Mouse (Mus musculus): ENCODE measurements around the gene Scmh1.

Scmh1 gene

DNA sequence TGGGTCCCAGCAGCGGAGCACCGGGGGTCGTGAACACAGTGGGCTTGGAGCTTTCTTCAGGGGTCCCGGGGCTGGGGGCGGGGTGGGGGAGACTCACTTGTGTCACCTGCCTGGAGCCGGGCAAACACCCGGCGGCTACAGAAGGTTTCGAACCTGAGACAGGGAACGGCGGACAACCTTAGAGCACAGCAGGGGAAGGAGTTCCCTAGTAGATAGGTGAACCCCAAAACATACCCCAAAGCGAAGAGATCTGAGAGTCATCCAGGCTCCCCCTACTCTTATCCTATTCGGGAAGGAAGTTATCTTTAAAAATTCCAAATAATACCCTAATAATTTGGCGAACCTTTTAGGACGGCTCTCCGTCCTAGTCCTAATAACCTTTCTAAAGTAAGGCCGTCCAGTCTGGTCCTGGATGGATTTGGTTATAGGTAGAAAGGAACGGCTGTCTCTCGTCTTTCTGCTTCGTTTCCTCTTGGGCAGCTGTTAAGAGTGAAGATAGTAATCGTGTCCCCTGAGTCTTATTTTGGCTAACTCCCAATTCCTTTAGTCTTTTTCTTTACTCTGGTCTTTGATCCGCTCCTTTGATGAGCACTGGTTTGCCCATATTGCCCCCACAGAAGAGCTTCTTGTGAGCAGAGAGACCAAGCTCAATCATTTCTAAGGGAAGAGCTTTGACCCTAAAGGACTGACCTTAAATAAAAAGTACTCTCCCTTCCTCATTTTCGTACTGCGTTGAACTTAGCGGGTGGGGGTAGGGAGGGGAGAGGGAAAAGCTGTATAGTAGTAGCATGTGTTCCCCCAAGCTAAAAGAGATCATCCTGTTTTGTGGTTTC lies 941 bp downstream of the Scmh1 start:
- no peak for DNase-seq (ENCODE audit: low spot score in 2 of 2)

DNA sequence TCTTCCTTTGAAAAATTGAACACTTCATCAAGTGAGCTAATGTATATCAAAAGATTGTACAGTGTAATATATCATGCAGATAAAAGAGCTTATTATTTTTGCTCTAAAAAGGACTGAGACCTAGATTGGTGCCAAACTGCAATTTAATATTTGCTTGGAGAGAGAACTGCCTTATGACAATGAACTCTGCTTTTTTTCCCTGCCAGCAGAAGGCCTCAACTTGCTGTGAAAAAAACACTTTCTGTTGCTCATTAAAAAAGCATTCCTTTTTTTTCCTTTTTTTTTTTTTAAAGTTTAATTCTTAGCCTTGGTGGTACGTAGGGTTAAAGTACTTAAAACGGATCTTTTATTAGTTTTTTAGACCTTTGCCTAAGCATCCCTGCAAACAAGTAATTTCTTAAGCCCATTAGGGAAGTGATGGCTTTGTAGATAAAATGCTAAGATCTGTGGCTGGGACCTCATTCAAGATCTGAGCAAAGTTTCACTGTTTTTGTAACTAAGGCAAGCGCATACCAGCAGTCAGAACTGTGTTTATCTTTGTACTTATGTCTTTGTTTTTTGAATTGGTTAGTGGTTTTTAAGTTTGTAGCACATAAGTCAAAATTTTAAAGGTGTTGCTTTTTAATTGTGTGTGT lies 1.7 kb downstream of the Scmh1 start:
- DNase-seq (ENCODE audit: low spot score in 2 of 2) = no peak

DNA sequence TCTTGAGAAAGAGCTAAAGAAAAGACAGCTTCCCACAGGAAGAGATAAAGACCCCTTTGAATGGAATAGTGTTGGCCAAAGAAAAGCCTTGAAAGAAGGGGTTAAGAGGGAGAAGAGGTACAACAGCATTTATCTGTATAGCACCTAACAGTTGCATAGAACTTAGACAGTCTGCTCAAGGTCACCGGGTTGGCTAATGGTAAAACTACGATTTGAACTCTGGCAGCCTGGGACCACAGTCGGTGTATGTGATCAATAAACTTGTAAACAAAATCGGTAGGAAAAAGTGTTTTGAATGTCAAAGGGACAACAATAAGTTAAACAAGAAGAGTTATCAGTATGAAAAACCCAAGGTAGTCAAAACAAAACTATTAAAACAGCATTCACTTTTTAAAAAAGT lies 13.0 kb downstream of the Scmh1 start:
- no peak for DNase-seq (ENCODE audit: low spot score in 2 of 2)

DNA sequence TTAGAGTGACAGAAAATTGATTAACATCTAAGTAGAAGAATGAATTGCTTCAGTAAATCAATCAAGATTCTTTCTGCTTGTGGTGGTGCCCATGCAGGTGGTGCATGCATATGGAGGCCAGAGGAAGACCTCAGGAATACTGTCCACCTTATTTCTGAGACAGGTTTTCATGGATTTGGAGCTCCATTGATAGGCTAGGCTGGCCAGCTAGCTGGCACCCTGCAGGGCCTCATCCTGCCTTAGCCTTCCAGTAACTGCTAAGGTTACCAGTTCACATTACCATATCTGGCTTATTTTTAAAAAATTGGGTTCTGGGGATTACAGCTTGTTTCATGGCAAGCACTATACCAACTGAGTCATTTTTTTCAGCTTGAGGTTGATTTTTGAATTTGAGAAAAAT lies 15.1 kb downstream of the Scmh1 start:
- DNase-seq (ENCODE audit: low spot score in 2 of 2) = no peak

DNA sequence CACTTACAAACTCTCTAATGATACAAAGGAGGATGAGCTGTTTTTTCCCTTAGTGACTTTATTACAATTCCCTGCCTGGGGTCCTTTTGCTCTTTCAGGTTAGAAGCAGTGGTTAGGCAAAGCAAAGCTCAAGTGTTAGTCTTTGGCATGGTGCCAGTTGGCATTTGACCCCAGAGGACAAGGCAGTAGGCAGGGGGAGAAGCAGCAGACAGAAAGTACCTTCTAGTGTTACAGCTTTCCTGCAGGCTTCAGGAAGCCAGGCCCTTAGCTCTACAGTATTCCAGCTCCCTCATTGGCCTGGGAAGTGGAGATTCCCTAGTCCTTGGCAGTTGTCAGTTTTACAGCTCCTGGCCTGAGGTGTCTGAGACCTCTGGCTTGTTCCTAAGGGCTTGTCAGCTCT lies 15.6 kb downstream of the Scmh1 start:
- DNase-seq (ENCODE audit: low spot score in 2 of 2) = no peak

DNA sequence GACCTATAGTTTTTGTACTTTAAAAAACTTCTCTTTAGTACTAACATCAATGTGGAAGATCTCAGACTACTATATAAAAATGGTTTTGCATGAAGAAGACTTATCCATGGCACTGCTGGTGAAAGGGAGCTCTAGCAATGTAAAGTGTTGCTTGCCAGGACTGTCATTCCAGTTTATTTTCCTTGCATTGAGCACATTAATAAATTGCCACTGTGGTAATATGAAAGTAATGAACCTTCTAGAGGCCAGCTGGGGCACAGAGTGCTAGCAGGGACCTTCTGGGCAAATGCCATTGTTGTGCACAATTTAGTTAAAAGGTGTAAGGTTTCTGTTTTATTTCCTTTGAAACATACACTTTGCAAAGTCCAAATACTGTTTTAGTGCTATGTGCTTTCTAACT lies 25.5 kb downstream of the Scmh1 start:
- no peak for DNase-seq (ENCODE audit: low spot score in 2 of 2)

DNA sequence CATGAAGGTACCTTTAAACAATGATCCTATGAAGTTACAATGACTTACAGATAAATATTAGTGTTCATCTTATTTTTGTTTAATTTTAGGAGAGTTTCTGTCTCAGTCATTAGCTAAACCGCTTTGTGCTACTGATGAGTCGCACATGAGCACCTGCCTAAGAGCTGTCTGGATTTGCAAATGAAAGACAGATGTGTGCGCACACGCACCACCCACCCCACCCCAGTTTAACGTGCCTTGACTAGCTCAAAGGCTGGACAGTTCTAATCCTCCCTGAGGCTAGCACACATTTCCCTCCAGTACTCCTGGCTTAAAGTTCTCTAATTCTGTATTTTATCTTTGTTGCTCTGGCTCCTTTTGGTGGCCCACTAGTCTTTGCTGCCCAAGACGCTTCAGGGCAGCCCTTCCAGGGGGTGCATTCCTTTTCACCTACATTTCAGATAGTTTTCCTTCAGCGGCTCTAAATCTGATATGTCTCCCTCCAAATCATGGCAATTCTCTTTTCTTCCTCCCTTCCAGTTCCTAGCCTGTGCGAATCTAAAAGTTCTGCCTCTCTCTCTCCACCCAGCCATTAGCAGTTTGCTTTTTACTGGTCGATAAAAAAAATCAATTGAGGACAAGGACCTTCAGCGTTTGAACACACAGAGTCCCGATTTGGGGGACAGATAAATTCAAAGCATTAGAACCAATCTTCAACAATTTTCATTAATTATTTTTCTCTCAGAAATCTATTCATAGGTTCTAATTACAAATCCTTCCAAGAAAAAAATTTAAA lies 27.7 kb downstream of the Scmh1 start:
- no peak for DNase-seq (ENCODE audit: low spot score in 2 of 2)

DNA sequence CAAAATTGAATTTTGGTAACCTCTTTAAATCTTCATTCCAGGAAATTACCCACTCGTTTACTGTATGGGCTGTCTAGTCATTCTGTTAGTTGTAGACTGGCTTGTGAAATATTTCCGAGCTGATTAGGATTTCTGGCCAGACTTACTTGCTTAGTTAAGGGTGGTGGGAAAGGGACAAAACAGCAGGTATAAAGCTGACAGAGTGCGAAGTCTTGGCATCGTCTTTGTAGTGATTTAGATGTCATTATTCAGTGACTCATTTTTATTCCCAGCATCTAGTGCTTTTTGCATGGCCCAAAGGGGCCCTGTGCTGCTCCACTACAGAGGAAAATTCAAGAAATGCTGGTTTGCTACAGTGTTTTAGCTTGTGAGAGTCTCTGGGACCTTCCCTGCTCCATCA lies 56.7 kb downstream of the Scmh1 start:
- no peak for DNase-seq (ENCODE audit: low spot score in 2 of 2)

DNA sequence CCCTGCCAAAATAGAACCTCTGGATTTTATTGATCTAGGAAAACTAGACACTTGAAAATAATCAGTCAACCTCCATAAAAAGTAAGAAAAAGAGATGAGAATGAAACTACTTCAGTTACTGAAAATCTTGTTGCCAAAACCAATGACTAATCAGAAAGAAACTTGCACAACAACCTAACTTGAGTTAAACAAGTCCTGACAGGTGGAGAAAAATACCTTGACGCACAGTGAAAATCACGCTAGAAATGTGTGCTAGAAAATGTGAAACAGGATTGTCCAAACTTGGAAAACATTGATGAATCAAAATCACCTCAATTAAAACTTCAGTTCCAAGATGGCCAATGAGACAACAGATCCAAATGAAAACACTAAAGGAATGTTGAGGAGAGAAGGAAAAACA lies 67.9 kb downstream of the Scmh1 start:
- no peak for DNase-seq (ENCODE audit: low spot score in 2 of 2)

DNA sequence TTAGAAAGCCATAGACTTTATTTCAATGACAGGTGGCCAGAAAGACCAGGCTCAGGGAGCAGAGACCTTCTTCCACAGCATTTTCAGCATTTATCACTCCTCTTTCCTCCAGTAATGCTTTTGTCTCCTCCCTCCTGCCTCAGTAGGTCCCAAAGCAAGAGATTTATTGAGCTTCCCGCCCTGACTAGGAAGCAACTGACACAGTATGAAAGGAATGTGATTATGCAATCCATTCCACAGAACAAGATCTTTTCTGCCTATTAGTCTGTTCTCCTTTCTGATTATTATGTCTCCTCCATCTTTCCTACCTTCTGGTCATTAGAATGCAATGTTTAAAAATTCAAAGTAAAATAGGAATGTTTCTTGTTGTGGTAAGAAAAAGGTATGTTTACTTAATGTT lies 82.6 kb downstream of the Scmh1 start:
- no peak for DNase-seq (ENCODE audit: low spot score in 2 of 2)

DNA sequence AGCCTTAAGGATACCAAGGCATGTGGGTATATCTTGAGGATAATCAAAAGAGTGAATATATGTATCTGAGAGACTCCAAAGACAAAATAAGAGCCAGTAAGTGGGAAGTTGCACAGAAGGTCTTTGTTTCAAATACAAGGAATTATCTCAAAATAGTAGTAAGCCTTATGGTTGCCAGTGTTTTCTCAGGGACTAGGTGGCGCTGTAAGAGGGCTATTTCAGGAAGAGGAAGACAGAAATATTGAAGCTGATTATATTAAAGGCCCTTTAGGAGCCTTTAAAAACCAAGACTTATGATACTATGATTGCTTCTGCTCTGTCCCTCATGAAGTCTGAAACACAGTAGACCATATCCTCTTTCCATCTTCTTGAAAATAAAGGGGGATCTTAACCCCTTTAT lies 101.9 kb downstream of the Scmh1 start:
- no peak for DNase-seq (ENCODE audit: low spot score in 2 of 2)

DNA sequence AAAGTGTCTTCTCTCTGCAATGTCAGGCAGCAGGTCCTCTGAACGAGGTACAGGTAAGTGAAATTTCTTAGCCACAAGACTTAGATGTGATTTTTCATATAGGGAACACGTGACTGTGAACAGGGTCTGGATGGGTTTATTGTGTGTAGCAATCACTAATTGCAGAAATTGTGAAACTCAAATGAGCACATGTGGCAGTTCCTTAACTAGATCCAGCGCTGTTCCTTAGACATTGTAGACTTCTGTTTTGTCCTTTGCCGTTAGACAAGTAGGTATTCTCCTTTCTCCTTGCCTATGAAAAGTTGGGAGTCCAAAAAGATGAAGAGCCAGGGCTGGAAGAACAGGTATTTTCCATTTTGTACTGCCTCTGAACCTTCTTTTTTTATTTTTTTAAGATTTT lies 106.1 kb downstream of the Scmh1 start:
- no peak for DNase-seq (ENCODE audit: low spot score in 2 of 2)

DNA sequence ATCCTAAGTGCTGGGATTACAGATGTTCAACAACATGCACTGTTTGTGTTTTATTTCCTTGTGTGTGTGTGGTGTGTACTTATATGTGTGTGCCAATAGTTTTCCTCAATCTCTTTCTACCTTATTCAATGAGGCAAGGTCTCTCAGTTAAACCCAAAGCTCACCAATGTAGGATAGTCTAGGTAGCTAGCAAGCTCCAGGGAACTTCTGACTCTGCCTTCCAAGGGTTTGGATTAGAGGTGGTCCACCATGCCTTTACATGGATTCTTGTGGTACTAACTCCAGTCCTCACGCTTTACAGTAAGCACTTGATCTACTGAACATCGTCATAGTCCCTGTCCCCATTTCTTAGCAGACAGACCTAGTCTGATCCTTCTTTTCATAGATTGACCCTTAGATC lies 109.3 kb downstream of the Scmh1 start:
- no peak for DNase-seq (ENCODE audit: low spot score in 2 of 2)

DNA sequence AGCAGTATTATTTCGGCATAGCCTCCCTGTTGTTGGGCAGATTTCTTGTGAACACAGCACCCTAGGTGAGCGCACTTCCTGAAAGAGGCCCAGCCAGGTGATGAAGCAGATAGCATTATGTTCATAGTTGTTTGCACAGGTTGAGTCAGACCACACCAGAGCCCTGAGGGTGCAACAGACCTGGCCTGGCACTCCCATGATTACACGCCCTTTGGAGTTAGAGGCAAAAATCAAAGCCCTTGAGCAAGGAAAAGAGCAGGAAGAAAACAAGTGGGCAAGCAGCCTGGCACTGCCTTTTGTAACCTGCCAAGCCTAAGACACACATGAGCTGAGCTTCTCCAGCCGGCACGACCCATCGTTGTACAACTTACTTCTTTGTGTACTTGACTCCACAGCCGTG lies 111.4 kb downstream of the Scmh1 start:
- no peak for DNase-seq (ENCODE audit: low spot score in 2 of 2)

DNA sequence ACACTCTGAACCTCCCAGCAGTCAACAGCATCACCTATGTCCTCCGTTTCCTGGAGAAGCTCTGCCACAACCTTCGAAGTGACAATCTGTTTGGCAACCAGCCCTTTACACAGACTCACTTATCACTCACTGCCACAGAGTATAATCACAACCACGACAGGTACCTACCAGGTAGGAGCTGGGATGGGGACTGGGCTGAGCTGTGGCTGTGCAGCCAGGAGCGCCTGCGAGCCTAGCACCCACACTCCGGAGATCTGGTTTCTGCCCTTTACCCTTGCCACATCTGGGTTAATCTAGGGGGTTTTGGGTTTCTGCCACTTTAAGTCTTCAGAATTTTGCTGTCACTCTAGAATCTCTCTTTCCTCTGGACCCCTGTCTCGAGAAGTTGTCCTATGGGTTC lies 111.8 kb downstream of the Scmh1 start:
- no peak for DNase-seq (ENCODE audit: low spot score in 2 of 2)

DNA sequence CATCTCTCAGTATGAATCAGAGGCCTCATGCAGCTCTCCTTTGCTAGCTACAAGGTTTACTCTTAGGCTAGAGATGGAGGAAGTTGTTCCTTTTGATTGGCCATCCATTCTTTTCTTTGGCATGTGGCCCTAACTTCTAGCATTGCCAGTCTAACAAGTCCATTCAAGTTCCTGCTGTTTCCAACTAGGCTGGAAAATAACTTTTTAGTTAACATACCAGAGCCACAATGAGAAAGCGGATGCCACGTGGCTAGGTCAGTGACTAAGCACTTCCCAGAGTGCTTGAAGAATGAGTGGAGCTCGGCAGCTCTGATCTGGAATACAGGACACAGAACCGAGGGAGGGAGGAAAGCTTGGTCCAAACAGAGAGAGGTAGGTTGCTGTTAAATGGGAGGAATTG lies 112.3 kb downstream of the Scmh1 start:
- no peak for DNase-seq (ENCODE audit: low spot score in 2 of 2)

DNA sequence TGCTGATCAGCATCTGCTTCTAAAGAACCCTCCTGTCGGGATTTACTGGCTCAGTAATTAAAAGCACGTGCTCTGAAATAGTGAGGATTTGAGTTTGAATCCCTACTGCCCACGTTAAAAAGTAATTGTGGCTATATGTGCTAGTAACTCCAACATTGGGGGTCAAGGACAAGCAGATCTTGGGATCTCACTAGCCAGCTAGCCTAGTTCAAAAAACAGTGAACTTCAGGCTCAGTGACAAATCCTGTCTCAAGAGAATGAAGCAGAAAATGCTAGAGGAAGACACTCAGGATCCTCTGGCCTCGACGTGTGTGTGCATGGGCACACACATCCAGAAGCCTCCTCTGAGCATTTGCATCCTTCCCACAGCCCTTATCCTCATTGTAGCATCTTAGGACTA lies 116.7 kb downstream of the Scmh1 start:
- DNase-seq (ENCODE audit: low spot score in 2 of 2) = no peak

DNA sequence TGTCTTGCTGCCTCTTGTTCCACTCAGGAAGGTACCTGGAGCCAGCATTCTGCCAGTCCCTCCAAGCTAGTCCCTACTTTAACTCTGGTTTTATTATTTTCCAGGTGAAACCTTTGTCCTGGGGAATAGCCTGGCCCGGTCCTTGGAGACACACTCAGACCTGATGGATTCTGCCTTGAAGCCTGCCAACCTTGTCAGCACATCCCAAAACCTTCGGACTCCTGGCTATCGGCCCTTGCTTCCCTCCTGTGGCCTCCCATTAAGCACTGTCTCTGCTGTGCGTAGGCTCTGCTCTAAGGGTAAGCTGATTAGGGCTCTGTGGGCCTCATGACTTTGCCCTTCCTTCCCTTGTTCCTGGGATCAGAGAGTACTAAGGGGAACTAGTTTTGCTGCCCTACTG lies 117.3 kb downstream of the Scmh1 start:
- no peak for DNase-seq (ENCODE audit: low spot score in 2 of 2)

DNA sequence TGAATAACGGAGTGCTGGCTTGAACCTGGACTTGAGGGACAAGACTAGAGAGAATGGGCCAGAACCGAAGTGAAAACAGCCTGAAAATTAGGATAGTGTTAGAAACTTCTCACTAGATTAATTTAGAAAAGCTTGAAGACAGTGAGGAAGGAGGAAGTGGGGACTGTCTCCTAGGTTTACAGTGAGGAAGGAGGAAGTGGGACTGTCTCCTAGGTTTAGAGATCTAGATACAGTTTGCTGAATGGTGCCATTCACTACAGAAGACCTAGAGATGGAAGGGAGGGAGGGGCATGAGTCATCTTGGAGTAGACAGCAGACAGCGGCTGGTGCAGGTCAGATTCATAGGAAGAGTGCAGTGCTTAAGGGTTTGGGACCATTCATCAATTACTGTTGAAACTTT lies 118.0 kb downstream of the Scmh1 start:
- no peak for DNase-seq (ENCODE audit: low spot score in 2 of 2)

DNA sequence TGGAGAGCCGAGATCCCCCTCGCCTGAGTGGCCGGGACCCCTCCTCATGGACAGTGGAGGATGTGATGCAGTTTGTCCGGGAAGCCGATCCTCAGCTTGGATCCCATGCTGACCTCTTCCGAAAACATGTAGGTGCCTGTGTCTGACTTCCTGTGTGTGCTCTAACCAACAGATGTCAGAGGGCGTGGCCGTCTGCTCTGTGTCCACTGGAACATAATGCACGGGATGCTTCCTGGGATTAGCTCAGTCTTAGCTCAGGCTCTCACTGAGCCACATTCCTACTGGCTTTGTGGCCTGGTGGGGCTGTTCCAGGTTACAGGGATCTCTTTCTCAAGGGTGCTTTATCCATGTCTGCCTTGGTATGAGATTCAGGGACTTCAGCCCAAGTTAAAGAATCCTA lies 123.1 kb downstream of the Scmh1 start:
- DNase-seq (ENCODE audit: low spot score in 2 of 2) = no peak

DNA sequence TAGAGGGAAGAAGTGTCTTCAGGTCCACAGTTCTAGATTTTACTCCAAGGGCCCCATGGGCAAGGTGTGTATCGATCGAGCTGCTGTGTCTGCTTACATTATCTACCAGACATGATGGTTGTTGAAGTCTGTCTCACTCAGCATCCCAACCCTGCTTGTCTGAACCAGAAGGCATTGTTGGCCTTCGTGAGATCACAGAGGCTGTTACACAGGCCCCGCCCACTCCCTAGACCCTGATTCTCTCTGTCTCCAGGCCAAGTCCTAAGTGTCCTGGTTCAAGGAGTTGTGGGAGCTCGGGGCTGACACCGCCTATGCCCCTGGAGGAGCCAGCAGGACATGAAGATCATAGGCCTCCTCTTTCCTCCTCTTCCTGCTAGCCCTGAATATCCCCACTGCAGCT lies 126.9 kb downstream of the Scmh1 start, which contains the start of gene Slfnl1:
Gene Slfnl1 (plus strand): TSS at position 246 of the 400 bp plus-strand sequence.
- DNase-seq (ENCODE audit: low spot score in 2 of 2) = no peak

DNA sequence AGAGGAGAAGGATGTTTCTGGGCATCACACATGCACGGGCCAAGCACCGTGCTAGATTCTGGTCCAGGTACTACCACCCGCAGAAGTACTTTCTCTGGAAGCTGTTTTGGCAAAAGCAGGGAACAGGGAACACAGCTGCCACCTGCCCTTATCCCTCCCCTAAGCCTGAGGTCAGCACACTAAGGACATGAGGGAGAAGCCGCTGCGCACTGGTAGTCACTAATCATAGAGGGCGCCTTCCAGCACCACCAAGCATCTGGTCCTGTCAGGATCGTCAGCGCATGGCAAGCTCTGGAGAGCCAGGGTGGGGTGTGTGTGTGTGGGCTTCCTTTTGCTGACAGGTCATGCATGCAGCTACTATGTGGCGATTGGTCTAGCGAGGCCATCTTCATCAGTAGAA lies 133.6 kb downstream of the Scmh1 start:
- no peak for DNase-seq (ENCODE audit: low spot score in 2 of 2)

DNA sequence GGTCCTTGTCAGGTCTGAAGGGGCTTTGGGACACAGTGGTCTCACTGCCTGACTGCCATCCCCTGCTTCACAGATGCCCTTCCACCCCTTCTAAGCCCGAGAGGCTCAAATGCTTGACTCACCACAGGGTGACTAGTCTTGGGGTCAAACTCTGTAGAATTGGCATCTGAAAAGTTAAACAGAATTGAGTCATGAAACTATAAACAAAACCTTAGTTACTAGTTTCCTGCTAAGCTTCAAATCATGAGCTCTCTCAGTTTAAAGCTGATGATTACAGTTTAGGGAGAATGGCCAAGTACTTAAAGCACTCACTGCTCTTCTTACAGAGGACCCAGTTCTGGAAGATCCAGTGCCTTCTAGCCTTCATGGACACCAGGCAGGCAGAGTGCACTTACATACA lies 139.8 kb downstream of the Scmh1 start:
- DNase-seq (ENCODE audit: low spot score in 2 of 2) = no peak

Data from spleen, postnatal 14 days (tissue).